Mouse (Mus musculus) heart, adult 2 months (tissue): ENCODE results near the gene Phykpl. TPM values are rescaled to one million over a fixed set of nuclear protein-coding genes. Genes with fewer than 3 reads are reported as not detected.

ENCODE experiments used
- DNase-seq, 2 experiments: peaks; one replicate each; pipeline ENCODE4 v3.0.0; 2021
- H3K27ac ChIP-seq: fragments of 200-600 bp; 2 replicates; pipeline ENCODE4 v1.8.1; 2022
- H3K27me3 ChIP-seq: fragments of 200-500 bp; 2 replicates; pipeline ENCODE4 v1.6.1; 2012; ENCODE audit warnings: mild to moderate bottlenecking, low read length, inconsistent platforms, mixed read lengths; ENCODE audit not compliant: control insufficient read depth, insufficient read depth
- H3K36me3 ChIP-seq: fragments of 200-500 bp; 2 replicates; pipeline ENCODE4 v1.6.1; 2012; ENCODE audit warnings: low read length, inconsistent platforms; ENCODE audit not compliant: control insufficient read depth, insufficient read depth
- H3K4me1 ChIP-seq: fragments of 200-500 bp; 2 replicates; pipeline ENCODE4 v1.6.1; 2011; ENCODE audit warnings: low read length; ENCODE audit not compliant: control insufficient read depth, insufficient read depth
- H3K4me3 ChIP-seq: fragments of 200-600 bp; 2 replicates; pipeline ENCODE4 v1.8.1; 2022
- H3K79me2 ChIP-seq: fragments of 200-500 bp; replicated peaks from 2 replicates; pipeline ENCODE4 v1.6.1; 2012; ENCODE audit warnings: mild to moderate bottlenecking, inconsistent platforms, low read length, moderate library complexity, mixed read lengths; ENCODE audit not compliant: control insufficient read depth, insufficient read depth
- H3K9ac ChIP-seq: fragments of 200-500 bp; 2 replicates; pipeline ENCODE4 v1.6.1; 2012; ENCODE audit warnings: low read depth, mild to moderate bottlenecking, control low read depth, inconsistent platforms, low read length, mixed read lengths
- CTCF ChIP-seq: fragments of 200-600 bp; IDR thresholded peaks from 2 replicates; pipeline ENCODE4 v1.8.1; 2022; ENCODE audit warnings: antibody characterized with exemption, mild to moderate bottlenecking, moderate library complexity
- EP300 ChIP-seq: fragments of 200-500 bp; IDR thresholded peaks from 2 replicates; pipeline ENCODE4 v1.6.1; 2011; ENCODE audit warnings: low read depth, low read length, control low read depth; ENCODE audit not compliant: insufficient read depth
- POLR2A ChIP-seq: fragments of 200-500 bp; IDR thresholded peaks from 2 replicates; pipeline ENCODE4 v1.6.1; 2011; ENCODE audit warnings: mild to moderate bottlenecking, low read depth, low read length, control low read depth; ENCODE audit not compliant: insufficient read depth
- WGBS: fragments of 180-500 bp; shearing (Covaris S2); methylation state at CpG from one replicate; pipeline ENCODE4 v1.1.7; 2018; 5-methylcytosine and 5-hydroxymethylcytosine counted together
- intact Hi-C: fragments of 180-260 bp; cut with DNase I; formaldehyde crosslinking; loops from one replicate; pipeline ENCODE4 v1.15.1; 2025
- long read RNA-seq: library from polyadenylated mRNA; stranded (forward); transcript quantifications from one replicate; pipeline ENCODE4 v2.0.0, GENCODE M21; 2021
- polyA plus RNA-seq: library from polyadenylated mRNA; depleted of rRNA; stranded (reverse); fragments of >200 nt; gene quantifications from 2 replicates; pipeline ENCODE4 v1.2.3, GENCODE M21; 2012; rRNA removed
- total RNA-seq, 2 experiments: library from RNA; stranded (reverse); gene quantifications; 2 replicates each; pipeline ENCODE4 v1.2.3; 2021

Gene Phykpl
- total RNA-seq (1 to 10 TPM; 6.9 to 8.9 TPM), polyA plus RNA-seq (16.8 and 17.0 TPM in 2 replicates)
- long read RNA-seq, transcript Phykpl-206 (13 exons, 3,116 nt), result major isoform, 5 of 7 reads
- long read RNA-seq, partial matches to known transcripts, result 0 of 7 reads
- long read RNA-seq, other reads (novel, unspliced or antisense), result 2 of 7 reads

GRCm38 (mm10) chr11:51584431-51585248, at the start of gene Phykpl:
TSS of gene Phykpl (plus strand) at chr11:51584757.
- no peaks in the 10 kb centered on the region for H3K36me3 ChIP-seq
- peak; percentile 85 for TF ChIP-seq EP300
- TF ChIP-seq CTCF, result peak; percentile 57
- TF ChIP-seq POLR2A, result peak; percentile 99
- WGBS, result under 1% methylated on average over 59 of the region's 59 CpGs
- intact Hi-C loops, result loop anchor here (2.0 kb wide), 1 partner anchor 22 kb away; the partner anchor contains the start of gene Hnrnpab
- H3K79me2 ChIP-seq, result no peaks in the 10 kb centered on the region; the same call in 1 of the 2 replicates
- peak within 1 kb of the TSS; percentile 91 for H3K9ac ChIP-seq
- peak within 1 kb of the TSS; percentile 99 for H3K27ac ChIP-seq
- H3K4me3 ChIP-seq, result peak within 1 kb of the TSS; percentile 76
- H3K27me3 ChIP-seq, result no peaks in the 10 kb centered on the region
- peak; percentile 98 to 100 for DNase-seq
- peaks cover 9% of the 10 kb centered on the region for H3K4me1 ChIP-seq

GRCm38 (mm10) chr11:51538388-51538787, 46.2 kb upstream of the Phykpl start:
- Histone ChIP-seq H3K27me3 (no peaks in the 10 kb centered on the region), H3K79me2 (no peaks in the 10 kb centered on the region), H3K36me3 (no peaks in the 10 kb centered on the region), H3K4me3 (no peak overlapping the region), H3K9ac (no peak overlapping the region), H3K27ac (no peak overlapping the region), H3K4me1 (no peaks in the 10 kb centered on the region)
- no peak for DNase-seq
- 76% methylated on average over 7 of the region's 7 CpGs for WGBS
- no peak for TF ChIP-seq CTCF
- intact Hi-C loops, result loop anchor here (2.0 to 5.0 kb wide), 2 partner anchors 142 to 596 kb away; partner anchors contain the start of gene 4933414I15Rik

- 63% methylated on average over 13 of the region's 13 CpGs for WGBS
- TF ChIP-seq EP300 (no peak), CTCF (no peak), POLR2A (no peak)
- Histone ChIP-seq H3K27ac (no peak overlapping the region), H3K9ac (no peak overlapping the region), H3K4me3 (no peak overlapping the region), H3K27me3 (no peaks in the 10 kb centered on the region), H3K36me3 (no peaks in the 10 kb centered on the region), H3K79me2 (no peaks in the 10 kb centered on the region), H3K4me1 (no peaks in the 10 kb centered on the region)
- no peak for DNase-seq
- intact Hi-C loops, result loop anchor here (2.0 to 5.0 kb wide), 2 partner anchors 142 to 597 kb away; partner anchors contain the start of gene 4933414I15Rik
These were observed 45.4 kb upstream of the Phykpl start for GRCm38 (mm10) chr11:51538919-51539758.

GRCm38 (mm10) chr11:51539759-51540282, 44.7 kb upstream of the Phykpl start:
- 13% methylated on average over 10 of the region's 10 CpGs for WGBS
- Histone ChIP-seq H3K4me1 (no peaks in the 10 kb centered on the region), H3K4me3 (no peak overlapping the region), H3K9ac (no peak overlapping the region), H3K36me3 (no peaks in the 10 kb centered on the region), H3K79me2 (no peaks in the 10 kb centered on the region), H3K27ac (no peak overlapping the region), H3K27me3 (no peaks in the 10 kb centered on the region)
- DNase-seq, result peak; percentile 90 to 91
- intact Hi-C loops, result loop anchor here (2.0 to 5.0 kb wide), 3 partner anchors 41 to 598 kb away; partner anchors contain the start of gene 4933414I15Rik
- TF ChIP-seq EP300 (0 out of 2 replicates have a peak, but pooled peaks have one; percentile 64), POLR2A (no peak), CTCF (peak; percentile 98)

- WGBS, result 68% methylated on average over 9 of the region's 9 CpGs
- no peak for DNase-seq
- intact Hi-C loops, result no loop called here
- no peak overlapping the region for H3K4me3 ChIP-seq
- H3K27ac ChIP-seq, result no peak overlapping the region
- H3K36me3 ChIP-seq, result no peaks in the 10 kb centered on the region
- no peaks in the 10 kb centered on the region for H3K79me2 ChIP-seq
- H3K4me1 ChIP-seq, result no peaks in the 10 kb centered on the region
- TF ChIP-seq CTCF (no peak), EP300 (no peak), POLR2A (no peak)
- no peaks in the 10 kb centered on the region for H3K27me3 ChIP-seq
- no peak overlapping the region for H3K9ac ChIP-seq
These were observed 42.1 kb upstream of the Phykpl start for GRCm38 (mm10) chr11:51542424-51542823.
